Mouse (Mus musculus): ENCODE results near the gene Pdk2.

Gene Pdk2

DNA sequence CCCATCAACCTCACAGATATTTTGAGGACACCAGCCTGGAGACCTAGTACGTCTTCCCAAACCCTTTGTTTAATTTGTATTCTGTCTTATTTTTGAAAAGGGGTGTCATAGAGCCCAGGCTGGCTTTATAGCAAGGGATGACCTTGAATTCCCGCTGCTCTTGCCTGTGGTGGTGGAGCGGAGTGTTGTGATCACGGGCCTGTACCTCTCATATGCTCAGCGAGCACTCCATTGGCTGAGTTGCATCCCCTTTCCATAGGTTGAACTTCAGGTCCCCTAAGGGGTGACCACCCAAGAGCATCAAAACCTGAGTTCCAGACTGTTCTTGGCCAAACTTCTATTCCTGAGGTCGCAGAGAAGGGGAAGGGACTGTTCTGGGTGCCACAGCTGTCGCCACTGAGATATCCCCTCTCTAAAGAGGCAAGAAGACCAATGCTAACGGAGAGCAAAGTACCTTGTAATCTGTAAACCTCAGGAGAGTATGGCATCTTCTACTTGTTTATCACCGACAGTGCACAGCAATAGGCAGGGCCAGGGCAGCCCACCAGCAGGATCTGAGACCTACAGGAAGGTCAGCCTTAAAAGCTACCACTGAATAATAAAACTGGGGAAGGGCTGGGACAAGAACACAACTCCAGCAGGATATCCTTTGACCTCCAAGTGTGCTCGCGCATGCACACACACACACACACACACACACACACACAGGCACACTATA lies 61.5 kb downstream of the Pdk2 start:
- DNase-seq, result no peak

DNA sequence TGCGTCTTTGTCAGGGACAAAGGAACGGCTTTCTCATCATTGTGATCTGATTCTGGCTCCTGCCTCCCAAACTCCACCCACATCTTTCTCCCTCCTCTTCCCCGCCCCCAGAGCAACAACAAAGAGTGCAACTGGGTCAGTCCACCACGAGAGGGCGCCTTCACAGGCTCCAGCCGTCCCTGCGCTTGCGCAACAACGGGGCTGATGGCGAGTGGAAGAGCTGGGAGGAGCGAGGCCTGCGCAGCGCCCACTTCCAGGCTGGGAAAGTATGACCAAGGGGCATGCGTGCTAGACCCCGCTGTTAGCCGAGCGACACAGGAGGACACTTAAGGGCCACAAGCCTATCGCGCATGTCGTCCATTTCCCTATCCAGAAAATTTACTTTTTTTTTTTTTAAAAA lies 62.2 kb downstream of the Pdk2 start:
- peak; percentile 98 for DNase-seq

DNA sequence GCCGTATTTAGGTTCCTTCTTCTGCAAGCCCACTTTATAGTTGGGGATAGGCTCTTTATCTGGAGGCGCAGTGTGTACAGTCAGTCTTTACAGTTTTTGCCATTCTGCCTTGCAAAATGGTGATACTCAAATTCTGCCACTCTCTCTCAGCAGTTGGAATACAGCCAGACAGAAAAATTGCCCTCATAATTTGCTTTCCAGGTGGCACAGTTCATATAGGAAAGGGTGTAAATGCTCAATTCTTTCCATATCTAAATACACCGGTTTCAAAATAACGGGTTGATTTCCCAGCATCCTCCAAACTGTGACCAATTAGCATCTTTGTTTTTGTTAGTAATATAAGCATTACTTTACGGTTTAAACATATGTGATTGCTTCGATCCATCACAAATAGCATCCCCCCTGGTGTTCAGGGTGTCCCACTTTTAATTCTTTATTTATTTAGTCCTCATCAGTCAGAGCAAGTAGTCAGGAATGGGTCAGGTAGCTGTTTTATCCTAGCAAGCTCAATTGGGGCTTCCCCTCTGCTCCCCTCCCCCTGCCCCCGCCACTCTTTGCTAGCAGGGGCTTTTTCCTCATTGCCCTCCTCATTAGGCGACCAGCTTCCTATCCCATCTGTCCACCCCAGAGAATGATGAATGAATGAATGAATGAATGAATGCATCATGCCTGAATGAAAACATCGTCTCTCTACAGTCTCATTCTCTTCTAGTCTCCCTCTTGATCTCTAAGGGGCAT lies 62.8 kb downstream of the Pdk2 start:
- no peak for DNase-seq

Data from right cerebral cortex, postnatal 4 days (tissue).